Mouse (Mus musculus) left cerebral cortex, adult 2 months (tissue): ENCODE data around the gene Mid1. TPM values are rescaled to one million over a fixed set of nuclear protein-coding genes. Genes with fewer than 3 reads are reported as not detected.
"Not testable (repeated sequence)": the region's sequence is repeated elsewhere in the genome, so short reads cannot be mapped to it uniquely, and the experiment has no call there.

Experiments
- DNase-seq, 2 experiments: peaks; one replicate each; pipeline ENCODE4 v3.0.0; 2021 to 2022; ENCODE audit warnings: low spot score in 2 of 2, mixed read lengths in 1 of 2; ENCODE audit errors: extremely low spot score in 1 of 2
- H3K27ac ChIP-seq: fragments of 200-600 bp; 2 replicates; pipeline ENCODE4 v1.8.1; 2022
- H3K4me3 ChIP-seq: fragments of 200-600 bp; 2 replicates; pipeline ENCODE4 v1.8.1; 2022
- intact Hi-C: fragments of 180-260 bp; cut with DNase I; formaldehyde crosslinking; loops from one replicate; pipeline ENCODE4 v1.15.1; 2025
- total RNA-seq, 2 experiments: library from RNA; stranded (reverse); gene quantifications; 2 replicates each; pipeline ENCODE4 v1.2.3; 2021

Gene Mid1
- total RNA-seq, 2 experiments from 2014 or later = 19.7 to 24.5 TPM

- intact Hi-C loops = loop anchor here (1.0 kb wide), 1 partner anchor 9 kb away; no protein-coding TSS in a partner anchor
- H3K27ac ChIP-seq, DNase-seq, H3K4me3 ChIP-seq: not testable (repeated sequence)
Measured at GRCm38 (mm10) chrX:169999912-170000641, 315.1 kb downstream of the Mid1 start.

GRCm38 (mm10) chrX:170000642-170001387 lies 315.8 kb downstream of the Mid1 start:
- intact Hi-C loops, H3K27ac ChIP-seq, H3K4me3 ChIP-seq, DNase-seq: not testable (repeated sequence)

GRCm38 (mm10) chrX:170001388-170001695 lies 316.3 kb downstream of the Mid1 start:
- intact Hi-C loops, DNase-seq, H3K27ac ChIP-seq, H3K4me3 ChIP-seq: not testable (repeated sequence)

- H3K4me3 ChIP-seq, intact Hi-C loops, H3K27ac ChIP-seq: not testable (repeated sequence)
- peak; percentile 63 to 72 for DNase-seq
Measured at GRCm38 (mm10) chrX:170002510-170003197, 317.7 kb downstream of the Mid1 start.

GRCm38 (mm10) chrX:170003536-170003935 lies 318.5 kb downstream of the Mid1 start:
- H3K27ac ChIP-seq, DNase-seq, H3K4me3 ChIP-seq, intact Hi-C loops: not testable (repeated sequence)

GRCm38 (mm10) chrX:170004236-170004635 lies 319.2 kb downstream of the Mid1 start:
- intact Hi-C loops, H3K4me3 ChIP-seq, H3K27ac ChIP-seq, DNase-seq: not testable (repeated sequence)

GRCm38 (mm10) chrX:170004793-170005192 lies 319.8 kb downstream of the Mid1 start:
- intact Hi-C loops = not testable (repeated sequence)

GRCm38 (mm10) chrX:170005194-170005593 lies 320.2 kb downstream of the Mid1 start:
- intact Hi-C loops, H3K27ac ChIP-seq, H3K4me3 ChIP-seq: not testable (repeated sequence)
- peak; percentile 62 to 72 for DNase-seq

More at GRCm38 (mm10) chrX:170004793-170005192, 319.8 kb downstream of the Mid1 start:
- not testable (repeated sequence) for H3K27ac ChIP-seq, DNase-seq, H3K4me3 ChIP-seq

- intact Hi-C loops, H3K27ac ChIP-seq, DNase-seq: not testable (repeated sequence)
Measured at GRCm38 (mm10) chrX:170005695-170006297, 320.8 kb downstream of the Mid1 start.

GRCm38 (mm10) chrX:170006694-170007247 lies 321.8 kb downstream of the Mid1 start:
- H3K4me3 ChIP-seq, H3K27ac ChIP-seq, intact Hi-C loops, DNase-seq: not testable (repeated sequence)

More at GRCm38 (mm10) chrX:170005695-170006297, 320.8 kb downstream of the Mid1 start:
- H3K4me3 ChIP-seq = not testable (repeated sequence)

GRCm38 (mm10) chrX:170007375-170008178 lies 322.6 kb downstream of the Mid1 start:
- intact Hi-C loops = not testable (repeated sequence)

GRCm38 (mm10) chrX:170008179-170008467 lies 323.1 kb downstream of the Mid1 start:
- DNase-seq, H3K27ac ChIP-seq, H3K4me3 ChIP-seq, intact Hi-C loops: not testable (repeated sequence)

More at GRCm38 (mm10) chrX:170007375-170008178, 322.6 kb downstream of the Mid1 start:
- not testable (repeated sequence) for H3K4me3 ChIP-seq, H3K27ac ChIP-seq, DNase-seq

GRCm38 (mm10) chrX:170008584-170008983 lies 323.6 kb downstream of the Mid1 start:
- intact Hi-C loops, H3K27ac ChIP-seq: not testable (repeated sequence)
- DNase-seq = peak; percentile 35 to 56
- peak overlapping the region; percentile 9 for H3K4me3 ChIP-seq

GRCm38 (mm10) chrX:170009016-170009750 lies 324.2 kb downstream of the Mid1 start, which contains the start of gene Gm21887:
TSS of gene Gm21887 (plus strand) at chrX:170009659.
- Histone ChIP-seq H3K27ac (peak within 1 kb of the TSS; percentile 79), H3K4me3 (peak within 1 kb of the TSS; percentile 56)
- peak; percentile 100 for DNase-seq
- intact Hi-C loops = not testable (repeated sequence)

GRCm38 (mm10) chrX:170009801-170010221 lies 324.8 kb downstream of the Mid1 start:
- DNase-seq = peak; percentile 100
- H3K27ac ChIP-seq, intact Hi-C loops: not testable (repeated sequence)
- H3K4me3 ChIP-seq = peak overlapping the region; percentile 56
